Mouse (Mus musculus): ENCODE measurements at regions not wholly inside any gene's neighbourhood (a gene's known extent, or its start where the extent isn't known, plus 50 kb on each side); places are given as distances from the start of the nearest gene placed in this dataset.

DNA sequence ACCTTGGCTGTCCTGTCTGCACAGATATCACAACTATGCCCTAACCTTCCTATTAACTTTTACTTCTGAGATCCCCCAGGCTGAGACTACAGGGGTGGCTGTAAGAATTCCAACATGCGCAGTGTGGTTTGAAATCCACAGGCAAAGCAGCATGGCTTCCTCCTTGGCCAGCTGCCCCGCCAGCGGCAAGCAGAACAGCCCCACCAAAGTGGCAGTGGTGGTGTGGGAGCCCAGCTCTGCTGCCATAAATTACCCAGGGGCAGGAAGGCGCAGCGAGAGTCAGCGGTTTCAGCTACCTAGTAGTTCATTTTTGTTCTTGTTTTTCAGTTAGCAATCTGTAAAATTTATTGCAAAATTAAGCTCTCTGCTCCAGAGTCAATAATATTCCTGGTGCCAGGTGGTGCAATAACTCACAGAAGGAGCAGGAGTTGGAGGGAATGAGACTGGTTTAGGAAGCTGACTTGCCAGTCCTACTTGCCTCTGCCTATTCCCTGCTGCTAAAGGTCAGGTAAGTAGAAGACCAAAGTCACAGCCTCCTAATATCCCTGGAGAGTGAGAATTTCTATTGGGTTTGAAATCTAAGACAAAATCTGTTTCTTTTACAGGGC is 98.0 kb downstream of the Bmp2 start:
- TF ChIP-seq CTCF (IDR thresholded peaks at IDR 0.05; ENCODE audit: extremely low read depth, insufficient read length, insufficient replicate concordance, low read depth, low read length) (no peak), POLR2A (IDR thresholded peaks at IDR 0.05; ENCODE audit: low read depth, low read length) (no peak)
